Mouse (Mus musculus): ENCODE data around the gene Spata9. TPM values are rescaled to one million over a fixed set of nuclear protein-coding genes. Genes with fewer than 3 reads are reported as not detected.

The Spata9 gene
- polyA plus RNA-seq, 1 experiment: not detected

DNA sequence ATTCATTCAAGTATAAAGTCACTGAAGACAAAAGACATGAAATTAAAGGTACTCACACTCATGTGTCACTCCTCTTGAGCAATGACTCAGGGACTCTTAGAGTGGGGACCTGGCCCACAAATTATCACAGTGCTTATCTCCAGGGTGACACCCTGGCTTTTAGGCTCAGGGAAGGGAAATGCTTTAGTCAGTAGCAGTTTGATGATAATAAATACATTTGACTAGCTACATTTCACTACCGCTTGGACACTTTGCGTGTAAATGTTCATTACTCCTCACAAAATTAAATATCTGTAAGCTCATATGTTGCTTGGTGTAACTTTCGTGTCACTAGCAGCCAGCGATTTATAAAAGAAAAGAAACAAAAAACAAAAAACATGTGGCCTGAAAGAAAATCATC, 50.5 kb downstream of the Spata9 start:
- H3K4me3 ChIP-seq (ENCODE audit: control insufficient read depth, insufficient read depth, low read length): no peak overlapping the region
- 52% methylated on average over 4 of the region's 4 CpGs for WGBS
- no peaks in the 10 kb centered on the region for H3K36me3 ChIP-seq (ENCODE audit: control insufficient read depth, insufficient read depth, low read length)
- no peak for TF ChIP-seq CTCF (IDR thresholded peaks at IDR 0.05; ENCODE audit: borderline replicate concordance, control insufficient read depth, extremely low read depth, insufficient read depth, low read length, poor library complexity)
- TF ChIP-seq POLR2A (IDR thresholded peaks at IDR 0.05; ENCODE audit: control insufficient read depth, extremely low read depth, insufficient read depth, low read length, poor library complexity): no peak
- no peaks in the 10 kb centered on the region for H3K4me1 ChIP-seq (replicated peaks; ENCODE audit: control insufficient read depth, insufficient read depth, low read length)
- no peaks in the 10 kb centered on the region for H3K27me3 ChIP-seq (ENCODE audit: control insufficient read depth, insufficient read depth, low read length)
- DNase-seq: no peak
- no peak overlapping the region for H3K27ac ChIP-seq (ENCODE audit: control insufficient read depth, insufficient read depth, low read length)

DNA sequence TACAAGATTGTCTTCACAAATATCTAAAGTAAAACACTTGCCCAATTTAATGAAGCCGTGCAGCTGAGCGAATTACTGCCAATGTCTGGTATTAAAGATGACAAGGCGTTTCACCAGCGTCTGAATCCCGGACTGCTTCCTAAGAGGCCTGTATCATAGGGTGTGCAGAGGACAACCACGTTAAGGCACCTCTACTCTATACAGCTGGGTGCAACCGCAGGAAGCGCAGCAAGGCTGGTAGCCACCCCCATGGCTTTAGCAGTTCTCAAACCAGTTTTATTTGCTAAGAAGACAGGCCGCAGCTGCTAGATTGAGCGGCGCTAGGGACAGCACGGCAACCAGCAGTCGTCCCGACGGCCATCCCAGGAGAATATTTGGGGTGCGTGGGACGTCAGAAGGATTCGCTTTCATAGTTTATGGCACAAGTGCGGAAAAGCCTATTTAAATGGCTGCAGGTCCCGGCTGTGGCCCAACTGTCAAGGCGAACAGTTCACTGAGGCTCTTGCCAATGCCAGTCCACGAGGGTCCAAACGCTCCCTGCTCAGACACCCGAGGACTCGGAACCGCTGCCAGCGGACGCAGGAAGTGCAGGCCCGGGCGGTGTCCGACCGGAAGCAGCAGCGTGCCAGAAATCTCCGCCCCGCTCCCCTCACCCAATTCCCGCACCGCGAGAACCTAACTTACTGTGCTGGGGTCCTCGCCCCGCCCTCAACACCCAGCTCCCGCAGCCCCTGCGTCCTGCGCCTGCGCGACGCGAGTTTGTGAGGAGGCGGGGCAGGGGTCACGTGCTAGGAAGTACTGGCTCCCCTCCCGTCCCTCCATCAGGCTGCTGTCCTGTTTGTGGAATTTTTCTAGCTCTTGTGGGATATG, 51.3 kb downstream of the Spata9 start, which contains the start of gene Rfesd:
Gene Rfesd (minus strand): TSS at position 746 of the 870 bp plus-strand sequence.
- peak within 1 kb of the TSS; percentile 93 for H3K27ac ChIP-seq (ENCODE audit: control insufficient read depth, insufficient read depth, low read length)
- TF ChIP-seq POLR2A (IDR thresholded peaks at IDR 0.05; ENCODE audit: control insufficient read depth, extremely low read depth, insufficient read depth, low read length, poor library complexity) (peak; percentile 88), CTCF (IDR thresholded peaks at IDR 0.05; ENCODE audit: borderline replicate concordance, control insufficient read depth, extremely low read depth, insufficient read depth, low read length, poor library complexity) (no peak)
- DNase-seq: peak; percentile 99
- no peaks in the 10 kb centered on the region for H3K36me3 ChIP-seq (ENCODE audit: control insufficient read depth, insufficient read depth, low read length)
- under 1% methylated on average over 50 of the region's 50 CpGs for WGBS
- no peaks in the 10 kb centered on the region for H3K4me1 ChIP-seq (replicated peaks; ENCODE audit: control insufficient read depth, insufficient read depth, low read length)
- H3K4me3 ChIP-seq (ENCODE audit: control insufficient read depth, insufficient read depth, low read length): peak within 1 kb of the TSS; percentile 94
- no peaks in the 10 kb centered on the region for H3K27me3 ChIP-seq (ENCODE audit: control insufficient read depth, insufficient read depth, low read length)

DNA sequence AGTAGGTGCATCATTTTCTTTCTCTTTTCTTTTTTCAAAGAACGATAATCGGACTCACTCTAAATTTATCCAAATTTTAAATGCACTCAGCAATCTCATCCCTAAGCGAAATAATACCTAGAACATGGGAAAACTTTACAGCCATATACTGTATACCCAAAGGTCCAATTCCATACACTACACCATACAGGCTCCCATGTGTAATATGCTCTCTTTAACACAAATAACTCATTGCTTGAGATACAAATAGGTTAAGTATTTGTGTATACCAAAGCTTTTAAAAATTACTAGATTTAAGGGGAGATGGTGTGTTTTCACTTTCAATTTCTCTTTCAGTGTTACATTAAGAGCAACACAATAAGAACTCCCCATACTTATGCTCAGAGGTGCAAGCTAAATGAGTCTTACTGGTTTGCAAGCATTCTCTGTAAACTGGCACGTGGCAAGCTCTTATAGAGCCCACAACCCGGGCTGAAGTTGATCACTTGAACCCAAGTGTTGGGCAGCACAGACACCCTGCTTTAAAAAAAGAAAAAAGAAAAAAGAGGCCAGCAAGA, 52.0 kb downstream of the Spata9 start:
- 11% methylated on average over 5 of the region's 5 CpGs for WGBS
- Histone ChIP-seq H3K4me1 (replicated peaks; ENCODE audit: control insufficient read depth, insufficient read depth, low read length) (no peaks in the 10 kb centered on the region), H3K4me3 (ENCODE audit: control insufficient read depth, insufficient read depth, low read length) (peak overlapping the region; percentile 94), H3K27me3 (ENCODE audit: control insufficient read depth, insufficient read depth, low read length) (no peaks in the 10 kb centered on the region), H3K36me3 (ENCODE audit: control insufficient read depth, insufficient read depth, low read length) (no peaks in the 10 kb centered on the region), H3K27ac (ENCODE audit: control insufficient read depth, insufficient read depth, low read length) (peak overlapping the region; percentile 57)
- DNase-seq: no peak
- TF ChIP-seq POLR2A (IDR thresholded peaks at IDR 0.05; ENCODE audit: control insufficient read depth, extremely low read depth, insufficient read depth, low read length, poor library complexity) (no peak), CTCF (IDR thresholded peaks at IDR 0.05; ENCODE audit: borderline replicate concordance, control insufficient read depth, extremely low read depth, insufficient read depth, low read length, poor library complexity) (no peak)

DNA sequence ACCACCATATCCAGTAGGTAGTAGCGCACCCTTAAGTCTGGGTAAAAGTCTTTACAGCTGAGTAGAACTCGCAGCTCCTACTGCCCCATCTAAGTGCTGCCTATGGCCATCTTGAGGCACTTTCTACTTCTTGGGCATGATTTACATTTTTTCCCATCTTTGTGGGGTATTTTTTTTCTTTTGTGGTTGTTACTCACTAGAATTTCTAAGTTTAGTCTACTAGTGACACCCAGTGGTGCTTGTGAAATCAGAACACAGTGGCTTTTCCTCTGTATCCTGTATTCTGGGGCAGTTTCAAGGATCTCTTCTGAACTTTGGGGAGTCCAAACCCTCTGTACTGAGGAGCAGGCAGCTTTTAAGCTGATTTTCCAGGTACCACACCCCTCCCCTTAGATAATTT, 54.8 kb downstream of the Spata9 start:
- WGBS: 68% methylated on average over 2 of the region's 2 CpGs
- DNase-seq: no peak
- no peak for TF ChIP-seq CTCF (IDR thresholded peaks at IDR 0.05; ENCODE audit: borderline replicate concordance, control insufficient read depth, extremely low read depth, insufficient read depth, low read length, poor library complexity)
- TF ChIP-seq POLR2A (IDR thresholded peaks at IDR 0.05; ENCODE audit: control insufficient read depth, extremely low read depth, insufficient read depth, low read length, poor library complexity): no peak

DNA sequence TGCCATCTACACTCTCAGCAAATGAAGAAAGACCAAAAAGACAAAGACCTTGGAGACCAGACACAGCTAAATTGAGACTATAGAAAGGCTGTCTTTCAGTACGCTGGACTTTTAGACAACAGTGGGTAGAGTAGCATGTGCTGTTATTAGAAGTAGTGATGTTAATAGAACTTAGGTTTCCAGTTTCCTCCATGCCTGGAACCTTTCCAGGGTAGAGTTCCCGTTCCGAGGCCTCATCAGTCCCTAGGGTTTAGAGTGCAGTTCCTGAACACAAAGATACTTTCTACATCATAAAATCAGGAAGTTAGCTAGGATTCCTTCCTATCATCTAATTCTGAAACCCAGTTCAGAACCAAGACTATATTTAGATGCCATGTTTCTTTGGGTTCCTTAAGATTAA, 57.6 kb downstream of the Spata9 start:
- no peak for DNase-seq

More for the DNA sequence above, 54.8 kb downstream of the Spata9 start:
- Histone ChIP-seq H3K4me3 (ENCODE audit: control insufficient read depth, insufficient read depth, low read length) (no peak overlapping the region), H3K27me3 (ENCODE audit: control insufficient read depth, insufficient read depth, low read length) (no peaks in the 10 kb centered on the region), H3K36me3 (ENCODE audit: control insufficient read depth, insufficient read depth, low read length) (no peaks in the 10 kb centered on the region), H3K4me1 (replicated peaks; ENCODE audit: control insufficient read depth, insufficient read depth, low read length) (no peaks in the 10 kb centered on the region), H3K27ac (ENCODE audit: control insufficient read depth, insufficient read depth, low read length) (no peak overlapping the region)

DNA sequence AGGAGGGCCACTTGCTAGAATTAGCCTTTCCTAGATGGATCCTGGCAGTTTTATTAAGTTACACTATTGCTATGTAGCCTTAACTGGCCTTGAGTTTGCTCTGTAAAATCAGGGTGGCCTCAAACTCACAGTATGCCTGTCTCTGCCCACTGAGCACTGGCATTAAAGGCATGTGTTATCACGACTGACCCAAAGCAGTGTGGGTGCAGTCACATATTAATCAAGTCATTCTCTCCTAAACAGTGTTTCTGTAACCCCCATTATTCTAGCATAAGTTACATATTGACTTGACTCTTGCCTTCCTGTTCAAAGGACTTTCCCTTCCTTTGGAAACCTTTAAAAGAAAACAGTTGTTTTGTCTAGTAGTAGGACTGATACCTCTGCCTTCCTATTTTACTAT, 75.5 kb downstream of the Spata9 start:
- Histone ChIP-seq H3K27me3 (ENCODE audit: control insufficient read depth, insufficient read depth, low read length) (no peaks in the 10 kb centered on the region), H3K36me3 (ENCODE audit: control insufficient read depth, insufficient read depth, low read length) (no peaks in the 10 kb centered on the region), H3K4me1 (replicated peaks; ENCODE audit: control insufficient read depth, insufficient read depth, low read length) (no peaks in the 10 kb centered on the region), H3K4me3 (ENCODE audit: control insufficient read depth, insufficient read depth, low read length) (no peak overlapping the region), H3K27ac (ENCODE audit: control insufficient read depth, insufficient read depth, low read length) (no peak overlapping the region)
- TF ChIP-seq POLR2A (IDR thresholded peaks at IDR 0.05; ENCODE audit: control insufficient read depth, extremely low read depth, insufficient read depth, low read length, poor library complexity) (no peak), CTCF (IDR thresholded peaks at IDR 0.05; ENCODE audit: borderline replicate concordance, control insufficient read depth, extremely low read depth, insufficient read depth, low read length, poor library complexity) (no peak)
- no peak for DNase-seq
- WGBS: 64% methylated on average over 1 of the region's 1 CpGs

More for the DNA sequence above, 57.6 kb downstream of the Spata9 start:
- H3K36me3 ChIP-seq (ENCODE audit: control insufficient read depth, insufficient read depth, low read length): no peaks in the 10 kb centered on the region
- no peak overlapping the region for H3K27ac ChIP-seq (ENCODE audit: control insufficient read depth, insufficient read depth, low read length)
- no peaks in the 10 kb centered on the region for H3K27me3 ChIP-seq (ENCODE audit: control insufficient read depth, insufficient read depth, low read length)
- no peak overlapping the region for H3K4me3 ChIP-seq (ENCODE audit: control insufficient read depth, insufficient read depth, low read length)
- WGBS: 85% methylated on average over 3 of the region's 3 CpGs
- H3K4me1 ChIP-seq (replicated peaks; ENCODE audit: control insufficient read depth, insufficient read depth, low read length): no peaks in the 10 kb centered on the region
- TF ChIP-seq CTCF (IDR thresholded peaks at IDR 0.05; ENCODE audit: borderline replicate concordance, control insufficient read depth, extremely low read depth, insufficient read depth, low read length, poor library complexity): no peak
- TF ChIP-seq POLR2A (IDR thresholded peaks at IDR 0.05; ENCODE audit: control insufficient read depth, extremely low read depth, insufficient read depth, low read length, poor library complexity): no peak

All from thymus, adult 2 months (tissue).